Mouse (Mus musculus): ENCODE data around the gene Gpc6. TPM values are rescaled to one million over a fixed set of nuclear protein-coding genes. Genes with fewer than 3 reads are reported as not detected.

Gene Gpc6
- total and polyA plus RNA-seq, 3 experiments = not detected

- H3K4me1 ChIP-seq (ENCODE audit: control insufficient read depth in 1 of 2, insufficient read depth in 2 of 2) = peaks cover 2 to 3% of the 10 kb centered on the region in 2 experiments; a peak in 2 of 4 replicates
- H3K9me3 ChIP-seq (replicated peaks; ENCODE audit: low read length) = no peaks in the 10 kb centered on the region
- dilution Hi-C loops (cut with MboI; ENCODE audit: extremely low pct_ligation_motif_present, extremely low pct_unique_long_range_greater_than_20kb, low sequenced_read_pairs) = no loop called here
- no peak overlapping the region for H3K4me3 ChIP-seq (replicated peaks in 1 of 3; ENCODE audit: low read depth in 2 of 3, low read length in 2 of 3, poor library complexity in 1 of 3)
- H3K79me2 ChIP-seq (replicated peaks; ENCODE audit: control insufficient read depth, extremely low read depth, insufficient read depth, poor library complexity, severe bottlenecking) = no peaks in the 10 kb centered on the region
- no peak for DNase-seq (ENCODE audit: extremely low read depth)
- in situ Hi-C loops (cut with MboI; ENCODE audit: low pct_ligation_motif_present, low pct_unique_long_range_greater_than_20kb, low sequenced_read_pairs) = no loop called here
- H3K27me3 ChIP-seq (replicated peaks) = no peaks in the 10 kb centered on the region
- TF ChIP-seq POLR2A (IDR thresholded peaks at IDR 0.05; ENCODE audit: low read depth, low read length) (no peak), HCFC1 (IDR thresholded peaks at IDR 0.05; ENCODE audit: low read depth, low read length) (no peak), MAZ (IDR thresholded peaks at IDR 0.05; ENCODE audit: low read depth, low read length) (no peak), ZC3H11A (IDR thresholded peaks at IDR 0.05; ENCODE audit: low read depth, low read length) (no peak), JUN (IDR thresholded peaks at IDR 0.05; ENCODE audit: insufficient read depth, low read depth, low read length) (no peak), KAT2A (IDR thresholded peaks at IDR 0.05; ENCODE audit: insufficient replicate concordance, low read length) (no peak), USF2 (conservative IDR thresholded peaks at IDR 0.05; ENCODE audit: low read depth, low read length) (no peak), UBTF (IDR thresholded peaks at IDR 0.05; ENCODE audit: low read depth, low read length) (no peak), RCOR1 (conservative IDR thresholded peaks at IDR 0.05; ENCODE audit: low read depth, low read length) (no peak), CHD2 (IDR thresholded peaks at IDR 0.05; ENCODE audit: low read length) (no peak)
- no peak overlapping the region for H3K9ac ChIP-seq (ENCODE audit: insufficient read depth, low read depth)
- H3K27ac ChIP-seq (ENCODE audit: insufficient read depth, low read depth) = no peak overlapping the region
- H3K36me3 ChIP-seq (replicated peaks in 1 of 2; ENCODE audit: control insufficient read depth in 1 of 2, insufficient read depth in 1 of 2, low read length in 1 of 2) = no peaks in the 10 kb centered on the region
- H3K4me2 ChIP-seq (ENCODE audit: insufficient read depth, low read depth, poor library complexity, severe bottlenecking) = no peak overlapping the region
These were observed 128.2 kb downstream of the Gpc6 start for GRCm38 (mm10) chr14:117053361-117053760.

- H3K4me1 ChIP-seq (ENCODE audit: control insufficient read depth in 1 of 2, insufficient read depth in 2 of 2) = peaks cover 5 to 16% of the 10 kb centered on the region in 2 experiments; a peak in 3 of 4 replicates
- H3K9ac ChIP-seq (ENCODE audit: insufficient read depth, low read depth) = no peak overlapping the region
- H3K36me3 ChIP-seq (replicated peaks in 1 of 2; ENCODE audit: control insufficient read depth in 1 of 2, insufficient read depth in 1 of 2, low read length in 1 of 2) = no peaks in the 10 kb centered on the region
- no peak for DNase-seq (ENCODE audit: extremely low read depth)
- H3K27me3 ChIP-seq (replicated peaks) = no peaks in the 10 kb centered on the region
- no peak overlapping the region for H3K27ac ChIP-seq (ENCODE audit: insufficient read depth, low read depth)
- dilution Hi-C loops (cut with MboI; ENCODE audit: extremely low pct_ligation_motif_present, extremely low pct_unique_long_range_greater_than_20kb, low sequenced_read_pairs) = no loop called here
- H3K9me3 ChIP-seq (replicated peaks; ENCODE audit: low read length) = no peaks in the 10 kb centered on the region
- no peaks in the 10 kb centered on the region for H3K79me2 ChIP-seq (replicated peaks; ENCODE audit: control insufficient read depth, extremely low read depth, insufficient read depth, poor library complexity, severe bottlenecking)
- TF ChIP-seq USF2 (conservative IDR thresholded peaks at IDR 0.05; ENCODE audit: low read depth, low read length) = no peak
- TF ChIP-seq MEF2A (IDR thresholded peaks at IDR 0.05; ENCODE audit: borderline replicate concordance, low read depth, low read length) = no peak
- no peak for TF ChIP-seq MAZ (IDR thresholded peaks at IDR 0.05; ENCODE audit: low read depth, low read length)
- no peak for TF ChIP-seq TCF12 (IDR thresholded peaks at IDR 0.05; ENCODE audit: low read depth, low read length)
- no peak for TF ChIP-seq ZNF384 (IDR thresholded peaks at IDR 0.05; ENCODE audit: low read depth, low read length)
- no peak for TF ChIP-seq MAFK (IDR thresholded peaks at IDR 0.05; ENCODE audit: insufficient replicate concordance, low read length)
- no peak for TF ChIP-seq SMC3 (IDR thresholded peaks at IDR 0.05; ENCODE audit: low read depth, low read length)
- TF ChIP-seq CHD1 (IDR thresholded peaks at IDR 0.05; ENCODE audit: low read depth, low read length) = no peak
- no peak for TF ChIP-seq SIN3A (IDR thresholded peaks at IDR 0.05; ENCODE audit: low read length)
- TF ChIP-seq RAD21 (IDR thresholded peaks at IDR 0.05; ENCODE audit: low read depth, low read length) = no peak
- TF ChIP-seq PAX5 (IDR thresholded peaks at IDR 0.05; ENCODE audit: low read length) = no peak
- no peak for TF ChIP-seq JUN (IDR thresholded peaks at IDR 0.05; ENCODE audit: insufficient read depth, low read depth, low read length)
- TF ChIP-seq POLR2A (IDR thresholded peaks at IDR 0.05; ENCODE audit: low read depth, low read length) = no peak
- no peak for TF ChIP-seq ZMIZ1 (IDR thresholded peaks at IDR 0.05; ENCODE audit: low read depth, low read length)
- TF ChIP-seq NRF1 (IDR thresholded peaks at IDR 0.05; ENCODE audit: low read depth, low read length) = no peak
- TF ChIP-seq RCOR1 (conservative IDR thresholded peaks at IDR 0.05; ENCODE audit: low read depth, low read length) = no peak
- in situ Hi-C loops (cut with MboI; ENCODE audit: low pct_ligation_motif_present, low pct_unique_long_range_greater_than_20kb, low sequenced_read_pairs) = no loop called here
- H3K4me2 ChIP-seq (ENCODE audit: insufficient read depth, low read depth, poor library complexity, severe bottlenecking) = no peak overlapping the region
- no peak overlapping the region for H3K4me3 ChIP-seq (replicated peaks in 1 of 3; ENCODE audit: low read depth in 2 of 3, low read length in 2 of 3, poor library complexity in 1 of 3)
These were observed 130.0 kb downstream of the Gpc6 start for GRCm38 (mm10) chr14:117055134-117055533.

Measured in CH12.LX (cell line).